Mouse (Mus musculus): ENCODE measurements around the gene Heg1. TPM values are rescaled to one million over a fixed set of nuclear protein-coding genes. Genes with fewer than 3 reads are reported as not detected.

Gene Heg1
- polyA plus RNA-seq, 2 experiments: 3.2 to 3.5 TPM

- no peaks in the 10 kb centered on the region for H3K27me3 ChIP-seq (ENCODE audit: control insufficient read depth, insufficient read depth, low read length)
- H3K36me3 ChIP-seq (replicated peaks; ENCODE audit: control insufficient read depth, insufficient read depth, low read depth): no peaks in the 10 kb centered on the region
- no peak overlapping the region for H3K9ac ChIP-seq (replicated peaks)
- 40% methylated on average over 3 of the region's 3 CpGs for WGBS (ENCODE audit: insufficient replicate concordance)
- no peak overlapping the region for H3K27ac ChIP-seq
- ATAC-seq (ENCODE audit: insufficient read depth): no peak
- no peak for TF ChIP-seq EP300 (IDR thresholded peaks at IDR 0.05; ENCODE audit: low read depth)
- TF ChIP-seq CTCF (IDR thresholded peaks at IDR 0.05; ENCODE audit: low read depth): no peak
- H3K4me3 ChIP-seq (ENCODE audit: insufficient read depth in 1 of 2, low read depth in 2 of 2, low read length in 2 of 2): no peak overlapping the region
- H3K9me3 ChIP-seq (ENCODE audit: control insufficient read depth, low read length): no peaks in the 10 kb centered on the region
- peaks cover 4 to 17% of the 10 kb centered on the region in 2 experiments; a peak in 3 of 4 replicates for H3K4me1 ChIP-seq (replicated peaks; ENCODE audit: control insufficient read depth in 2 of 2, insufficient read depth in 2 of 2, low read length in 1 of 2)
- no peak overlapping the region for H3K4me2 ChIP-seq (ENCODE audit: low read depth)
- DNase-seq (ENCODE audit: low read depth in 3 of 3, low spot score in 3 of 3): no peak
Measured at GRCm38 (mm10) chr16:33796756-33797155, 112.6 kb downstream of the Heg1 start.

- H3K4me2 ChIP-seq (ENCODE audit: low read depth): no peak overlapping the region
- H3K4me1 ChIP-seq (replicated peaks; ENCODE audit: control insufficient read depth in 2 of 2, insufficient read depth in 2 of 2, low read length in 1 of 2): peaks cover 4 to 14% of the 10 kb centered on the region in 2 experiments; a peak in 3 of 4 replicates
- peak in 1 of 3 experiments; percentile 31 for DNase-seq (ENCODE audit: low read depth in 3 of 3, low spot score in 3 of 3)
- ATAC-seq (ENCODE audit: insufficient read depth): no peak
- no peaks in the 10 kb centered on the region for H3K36me3 ChIP-seq (replicated peaks; ENCODE audit: control insufficient read depth, insufficient read depth, low read depth)
- TF ChIP-seq CTCF (IDR thresholded peaks at IDR 0.05; ENCODE audit: low read depth) (peak; percentile 73), EP300 (IDR thresholded peaks at IDR 0.05; ENCODE audit: low read depth) (no peak)
- no peak overlapping the region for H3K9ac ChIP-seq (replicated peaks)
- no peak overlapping the region for H3K27ac ChIP-seq
- H3K27me3 ChIP-seq (ENCODE audit: control insufficient read depth, insufficient read depth, low read length): no peaks in the 10 kb centered on the region
- WGBS (ENCODE audit: insufficient replicate concordance): 27% methylated on average over 5 of the region's 5 CpGs
- no peak overlapping the region for H3K4me3 ChIP-seq (ENCODE audit: insufficient read depth in 1 of 2, low read depth in 2 of 2, low read length in 2 of 2)
- no peaks in the 10 kb centered on the region for H3K9me3 ChIP-seq (ENCODE audit: control insufficient read depth, low read length)
Measured at GRCm38 (mm10) chr16:33797860-33798259, 113.7 kb downstream of the Heg1 start.

- H3K4me2 ChIP-seq (ENCODE audit: low read depth): no peak overlapping the region
- 70% methylated on average over 3 of the region's 3 CpGs for WGBS (ENCODE audit: insufficient replicate concordance)
- DNase-seq (ENCODE audit: low read depth in 3 of 3, low spot score in 3 of 3) (no peak), ATAC-seq (ENCODE audit: insufficient read depth) (no peak)
- H3K4me1 ChIP-seq (replicated peaks; ENCODE audit: control insufficient read depth in 2 of 2, insufficient read depth in 2 of 2, low read length in 1 of 2): no peaks in the 10 kb centered on the region
- no peaks in the 10 kb centered on the region for H3K9me3 ChIP-seq (ENCODE audit: control insufficient read depth, low read length)
- no peaks in the 10 kb centered on the region for H3K36me3 ChIP-seq (replicated peaks; ENCODE audit: control insufficient read depth, insufficient read depth, low read depth)
- H3K27me3 ChIP-seq (ENCODE audit: control insufficient read depth, insufficient read depth, low read length): no peaks in the 10 kb centered on the region
- no peak overlapping the region for H3K27ac ChIP-seq
- TF ChIP-seq CTCF (IDR thresholded peaks at IDR 0.05; ENCODE audit: low read depth) (peak; percentile 55), EP300 (IDR thresholded peaks at IDR 0.05; ENCODE audit: low read depth) (no peak)
- H3K4me3 ChIP-seq (ENCODE audit: insufficient read depth in 1 of 2, low read depth in 2 of 2, low read length in 2 of 2): no peak overlapping the region
- no peak overlapping the region for H3K9ac ChIP-seq (replicated peaks)
Measured at GRCm38 (mm10) chr16:33810002-33810401, 125.8 kb downstream of the Heg1 start.

DNA sequence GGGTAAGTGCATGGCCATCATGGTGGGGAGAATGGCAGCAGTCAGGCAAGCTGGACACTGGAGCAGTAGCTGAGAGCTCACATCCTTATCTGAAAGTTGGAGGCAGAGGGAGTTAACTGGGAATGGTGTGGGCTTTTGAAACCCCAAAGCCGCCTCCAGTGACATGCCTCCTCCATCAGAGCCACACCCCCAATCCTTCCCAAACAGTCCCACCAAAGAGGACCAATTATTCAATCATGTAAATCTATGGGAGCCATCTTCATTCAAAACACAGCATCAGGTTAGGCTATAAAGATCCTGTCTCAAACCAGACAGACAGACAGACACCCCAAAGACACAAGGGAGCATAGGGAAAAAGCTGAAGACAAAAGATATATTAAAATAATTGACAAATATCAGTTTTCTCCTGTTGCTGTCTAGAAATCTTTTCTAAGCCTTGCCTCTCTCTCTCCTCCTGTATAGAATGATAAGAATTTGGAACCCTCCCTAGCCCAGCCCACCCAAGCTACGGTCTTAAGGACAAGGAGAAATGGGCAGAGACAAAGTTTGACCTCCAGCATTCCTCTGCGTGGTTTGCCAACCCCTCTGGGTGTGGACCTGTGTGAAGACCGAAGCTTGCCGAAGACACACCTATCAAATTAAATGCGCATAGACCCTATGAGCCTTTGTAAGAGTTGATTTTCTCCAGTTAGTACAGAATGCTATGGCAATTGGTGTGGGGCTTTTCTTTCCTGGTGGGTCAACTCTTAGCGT is 134.4 kb downstream of the Heg1 start:
- Histone ChIP-seq H3K4me3 (ENCODE audit: insufficient read depth in 1 of 2, low read depth in 2 of 2, low read length in 2 of 2) (no peak overlapping the region), H3K27ac (no peak overlapping the region), H3K27me3 (ENCODE audit: control insufficient read depth, insufficient read depth, low read length) (no peaks in the 10 kb centered on the region), H3K4me2 (ENCODE audit: low read depth) (no peak overlapping the region), H3K4me1 (replicated peaks; ENCODE audit: control insufficient read depth in 2 of 2, insufficient read depth in 2 of 2, low read length in 1 of 2) (0 out of 4 replicates have a peak, but pooled peaks cover 0 to 2% of the 10 kb centered on the region in 2 experiments), H3K9ac (replicated peaks) (no peak overlapping the region), H3K9me3 (ENCODE audit: control insufficient read depth, low read length) (no peaks in the 10 kb centered on the region), H3K36me3 (replicated peaks; ENCODE audit: control insufficient read depth, insufficient read depth, low read depth) (no peaks in the 10 kb centered on the region)
- ATAC-seq (ENCODE audit: insufficient read depth) (no peak), DNase-seq (ENCODE audit: low read depth in 3 of 3, low spot score in 3 of 3) (no peak)
- TF ChIP-seq EP300 (IDR thresholded peaks at IDR 0.05; ENCODE audit: low read depth): no peak
- WGBS (ENCODE audit: insufficient replicate concordance): 67% methylated on average over 7 of the region's 7 CpGs

DNA sequence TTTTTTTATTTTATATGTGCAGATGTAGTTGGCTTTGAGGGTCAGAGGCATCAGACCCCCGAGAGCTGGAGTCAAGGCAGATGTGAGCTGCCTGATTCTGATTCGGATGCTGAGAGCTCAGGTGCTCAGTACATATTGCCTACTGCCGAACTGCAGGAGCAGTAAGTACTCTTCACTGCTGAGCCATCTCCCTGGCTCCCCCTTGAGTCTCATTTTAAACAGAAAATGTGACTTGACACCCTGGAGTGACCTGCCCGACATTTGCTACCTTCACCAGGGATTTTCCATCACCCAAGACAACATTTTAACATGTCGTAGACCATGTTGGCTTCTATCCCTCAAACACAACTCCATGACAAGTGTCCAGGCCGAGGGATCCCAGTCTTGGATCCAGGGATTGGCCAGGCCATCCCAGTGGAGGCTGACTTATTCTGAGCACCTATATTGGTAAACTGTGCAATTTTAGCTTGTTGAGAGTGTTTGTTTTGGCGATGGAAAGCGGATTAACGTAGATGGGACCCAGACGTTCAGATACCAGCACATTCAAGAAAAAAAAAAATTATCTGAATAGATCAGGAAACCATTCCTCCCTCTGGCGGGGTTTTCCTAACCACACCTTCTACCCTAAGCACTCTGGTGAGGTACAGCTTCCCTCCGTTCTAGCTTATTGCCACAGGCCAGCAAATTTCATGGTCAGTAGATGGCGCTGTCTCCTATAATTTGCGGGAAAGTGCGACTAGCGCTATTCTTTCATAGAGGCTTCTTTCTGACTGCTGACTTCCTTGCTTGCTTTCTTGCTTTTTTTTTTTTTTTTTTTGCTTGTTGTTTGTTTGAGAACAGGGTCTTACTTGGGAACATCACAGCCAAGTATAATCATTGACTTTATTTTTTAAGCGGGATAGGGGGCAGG is 136.4 kb downstream of the Heg1 start:
- no peaks in the 10 kb centered on the region for H3K9me3 ChIP-seq (ENCODE audit: control insufficient read depth, low read length)

More for the DNA sequence above, 136.4 kb downstream of the Heg1 start:
- H3K4me2 ChIP-seq (ENCODE audit: low read depth): no peak overlapping the region
- H3K27me3 ChIP-seq (ENCODE audit: control insufficient read depth, insufficient read depth, low read length): no peaks in the 10 kb centered on the region
- 0 out of 4 replicates have a peak, but pooled peaks cover 0 to 2% of the 10 kb centered on the region in 2 experiments for H3K4me1 ChIP-seq (replicated peaks; ENCODE audit: control insufficient read depth in 2 of 2, insufficient read depth in 2 of 2, low read length in 1 of 2)
- DNase-seq (ENCODE audit: low read depth in 3 of 3, low spot score in 3 of 3) (peak; percentile 34 to 59 (median 40)), ATAC-seq (ENCODE audit: insufficient read depth) (no peak)
- H3K4me3 ChIP-seq (ENCODE audit: insufficient read depth in 1 of 2, low read depth in 2 of 2, low read length in 2 of 2): no peak overlapping the region
- no peak overlapping the region for H3K9ac ChIP-seq (replicated peaks)
- TF ChIP-seq CTCF (IDR thresholded peaks at IDR 0.05; ENCODE audit: low read depth) (peak; percentile 78), EP300 (IDR thresholded peaks at IDR 0.05; ENCODE audit: low read depth) (no peak)
- 21% methylated on average over 17 of the region's 17 CpGs for WGBS (ENCODE audit: insufficient replicate concordance)
- H3K36me3 ChIP-seq (replicated peaks; ENCODE audit: control insufficient read depth, insufficient read depth, low read depth): no peaks in the 10 kb centered on the region
- no peak overlapping the region for H3K27ac ChIP-seq

Other genes with a start within 250 kb of the Heg1 start
- 0.03 and 0.06 TPM in 2 replicates for gene Slc12a8, start 167.0 kb upstream of the Heg1 start, polyA plus RNA-seq (2012; rRNA removed)
- not detected in 2 replicates for gene Slc12a8, start 167.0 kb upstream of the Heg1 start, polyA plus RNA-seq (2014; fragmentation: Nextera tagmentation; extraction: Ambion mirVana)
- 1.7 and 1.9 TPM in 2 replicates for gene Muc13, start 109.7 kb downstream of the Heg1 start, polyA plus RNA-seq (2012; rRNA removed)
- 1.4 and 1.5 TPM in 2 replicates for gene Muc13, start 109.7 kb downstream of the Heg1 start, polyA plus RNA-seq (2014; fragmentation: Nextera tagmentation; extraction: Ambion mirVana)
- 13.7 and 14.1 TPM in 2 replicates for gene Itgb5, start 145.3 kb downstream of the Heg1 start, polyA plus RNA-seq (2012; rRNA removed)
- gene Itgb5, start 145.3 kb downstream of the Heg1 start, polyA plus RNA-seq (2014; fragmentation: Nextera tagmentation; extraction: Ambion mirVana): 10.8 and 13.9 TPM in 2 replicates